Mouse (Mus musculus) layer of hippocampus, adult 8-10 months (tissue): ENCODE results near the gene Opn4. TPM values are rescaled to one million over a fixed set of nuclear protein-coding genes. Genes with fewer than 3 reads are reported as not detected.

Experiments
- DNase-seq, 2 experiments: peaks; one replicate each; pipeline ENCODE4 v3.0.0; 2022; ENCODE audit warnings: low spot score in 2 of 2
- total RNA-seq, 4 experiments: library from RNA; stranded (reverse); gene quantifications; 2 replicates each; pipeline ENCODE4 v1.2.4; 2022

Gene Opn4
- not detected for total RNA-seq

GRCm38 (mm10) chr14:34599941-34600340 lies at the start of gene Opn4:
Opn4 (minus strand) TSS chr14:34600142.
- DNase-seq, result no peak

- DNase-seq, result no peak
Observed at GRCm38 (mm10) chr14:34647870-34648475, 48.0 kb upstream of the Opn4 start.

GRCm38 (mm10) chr14:34644140-34644539 lies 44.2 kb upstream of the Opn4 start:
- no peak for DNase-seq

- DNase-seq, result no peak
Observed at GRCm38 (mm10) chr14:34635721-34636120, 35.8 kb upstream of the Opn4 start.

- DNase-seq, result no peak
Observed at GRCm38 (mm10) chr14:34635192-34635591, 35.2 kb upstream of the Opn4 start.

GRCm38 (mm10) chr14:34632722-34633448 lies 32.9 kb upstream of the Opn4 start:
- no peak for DNase-seq

- DNase-seq, result no peak
Observed at GRCm38 (mm10) chr14:34626824-34627223, 26.9 kb upstream of the Opn4 start.

- no peak for DNase-seq
Observed at GRCm38 (mm10) chr14:34623531-34624210, 23.7 kb upstream of the Opn4 start.

GRCm38 (mm10) chr14:34623074-34623473 lies 23.1 kb upstream of the Opn4 start:
- DNase-seq, result no peak

- DNase-seq, result peak in 1 of 2 experiments; percentile 29
Observed at GRCm38 (mm10) chr14:34620611-34621376, 20.9 kb upstream of the Opn4 start.

- DNase-seq, result no peak
Observed at GRCm38 (mm10) chr14:34618808-34619207, 18.9 kb upstream of the Opn4 start.

- DNase-seq, result peak; percentile 68 to 82
Observed at GRCm38 (mm10) chr14:34616821-34617220, 16.9 kb upstream of the Opn4 start.

GRCm38 (mm10) chr14:34615625-34616024 lies 15.7 kb upstream of the Opn4 start:
- DNase-seq, result no peak

GRCm38 (mm10) chr14:34615082-34615481 lies 15.1 kb upstream of the Opn4 start:
- DNase-seq, result no peak

GRCm38 (mm10) chr14:34614551-34614950 lies 14.6 kb upstream of the Opn4 start:
- DNase-seq, result no peak

- DNase-seq, result no peak
Observed at GRCm38 (mm10) chr14:34613523-34613922, 13.6 kb upstream of the Opn4 start.

GRCm38 (mm10) chr14:34612222-34612621 lies 12.3 kb upstream of the Opn4 start:
- DNase-seq, result no peak

GRCm38 (mm10) chr14:34611591-34611990 lies 11.6 kb upstream of the Opn4 start:
- DNase-seq, result no peak

GRCm38 (mm10) chr14:34601910-34602309 lies 2.0 kb upstream of the Opn4 start:
- DNase-seq, result no peak

- DNase-seq, result no peak
Observed at GRCm38 (mm10) chr14:34595596-34596255, 4.2 kb downstream of the Opn4 start.
